ENCODE assay signal across 24 mouse cellular contexts in genomic region chr1:37436419-37436818, GRCm38 (mm10). TPM values are rescaled to one million over a fixed set of nuclear protein-coding genes. Genes with fewer than 3 reads are reported as not detected.
DNase-seq lines count a peak whose midpoint lies in the region; ATAC-seq and TF ChIP-seq lines count a peak whose summit lies in the region.
"Had no signal": no experiment of that assay in that cellular context is flagged by ENCODE, and none has a peak within 500 bp of the region (broad histone marks: within the 10 kb centered on the region; RNA-seq: fewer than 3 reads in every experiment).

No protein-coding gene starts in this region.

- ATAC-seq in intestine, embryonic 15.5 days = 0 out of 2 replicates have a peak, but pooled peaks have one; percentile 24
- peak; percentile 96 for ATAC-seq in liver, embryonic 12.5 days
- peak; percentile 61; the same call in 1 of the 2 replicates for ATAC-seq in liver, postnatal 0 days
- ATAC-seq: forebrain, postnatal 0 days; hindbrain, postnatal 0 days; midbrain, embryonic 15.5 days had no signal

- H3K27ac ChIP-seq in intestine, embryonic 15.5 days = no peak overlapping the region
- H3K27ac ChIP-seq in liver, embryonic 12.5 days = peak overlapping the region; percentile 73
- no peak overlapping the region for H3K27ac ChIP-seq in liver, postnatal 0 days (ENCODE audit: low read depth)
- no peak overlapping the region for H3K27ac ChIP-seq in hindbrain, embryonic 10.5 days
- H3K27ac ChIP-seq: forebrain, embryonic 12.5 days; heart, embryonic 13.5 days; hindbrain, embryonic 12.5 days; hindbrain, postnatal 0 days; macrophage; midbrain, embryonic 10.5 days; midbrain, embryonic 15.5 days had no signal

- H3K4me1 ChIP-seq in intestine, embryonic 15.5 days (replicated peaks) = no peaks in the 10 kb centered on the region
- peaks cover 47% of the 10 kb centered on the region for H3K4me1 ChIP-seq in liver, embryonic 12.5 days
- H3K4me1 ChIP-seq in liver, postnatal 0 days (ENCODE audit: insufficient read depth) = peaks cover 3% of the 10 kb centered on the region
- H3K4me1 ChIP-seq in hindbrain, embryonic 10.5 days (replicated peaks) = peaks cover 5% of the 10 kb centered on the region

- no peak overlapping the region for H3K9ac ChIP-seq in intestine, embryonic 15.5 days
- no peak overlapping the region for H3K9ac ChIP-seq in liver, embryonic 12.5 days
- H3K9ac ChIP-seq in liver, postnatal 0 days (replicated peaks) = no peak overlapping the region
- H3K9ac ChIP-seq: forebrain, embryonic 12.5 days; forebrain, postnatal 0 days; heart, embryonic 13.5 days; hindbrain, embryonic 12.5 days; midbrain, embryonic 15.5 days had no signal

- WGBS in intestine, embryonic 15.5 days = 89% methylated on average over 3 of the region's 3 CpGs
- 43% methylated on average over 3 of the region's 3 CpGs for WGBS in liver, embryonic 12.5 days (ENCODE audit: insufficient replicate concordance)
- WGBS in liver, postnatal 0 days (ENCODE audit: insufficient replicate concordance) = 69% methylated on average over 3 of the region's 3 CpGs
- WGBS in hindbrain, embryonic 10.5 days = 92% methylated on average over 3 of the region's 3 CpGs

- H3K36me3 ChIP-seq in intestine, embryonic 15.5 days = peaks cover 26% of the 10 kb centered on the region
- peaks cover 89% of the 10 kb centered on the region for H3K36me3 ChIP-seq in liver, embryonic 12.5 days
- H3K36me3 ChIP-seq in liver, postnatal 0 days (replicated peaks; ENCODE audit: insufficient read depth, low read length) = peaks cover 78% of the 10 kb centered on the region
- H3K36me3 ChIP-seq in hindbrain, embryonic 10.5 days = peaks cover 92% of the 10 kb centered on the region

- no peak overlapping the region for H3K4me2 ChIP-seq in intestine, embryonic 15.5 days (replicated peaks)
- H3K4me2 ChIP-seq in liver, embryonic 12.5 days = peak overlapping the region; percentile 46
- no peak overlapping the region for H3K4me2 ChIP-seq in liver, postnatal 0 days (ENCODE audit: low read depth, low read length)
- H3K4me2 ChIP-seq: forebrain, embryonic 12.5 days; heart, embryonic 13.5 days; hindbrain, embryonic 12.5 days; midbrain, embryonic 15.5 days had no signal

- no peak for TF ChIP-seq CTCF in liver, postnatal 0 days (IDR thresholded peaks at IDR 0.05; ENCODE audit: low read depth)

- peak; percentile 35; the same call in 1 of the 2 replicates for TF ChIP-seq EP300 in liver, postnatal 0 days (IDR thresholded peaks at IDR 0.05; ENCODE audit: low read depth)

- no peaks in the 10 kb centered on the region for H3K27me3 ChIP-seq in intestine, embryonic 15.5 days (replicated peaks)
- no peaks in the 10 kb centered on the region for H3K27me3 ChIP-seq in liver, embryonic 12.5 days (replicated peaks)
- H3K27me3 ChIP-seq in liver, postnatal 0 days (ENCODE audit: insufficient read depth, low read length) = no peaks in the 10 kb centered on the region
- no peaks in the 10 kb centered on the region for H3K27me3 ChIP-seq in hindbrain, embryonic 10.5 days (ENCODE audit: insufficient read depth, poor library complexity, severe bottlenecking)
- H3K27me3 ChIP-seq: forebrain, embryonic 12.5 days; heart, embryonic 13.5 days; hindbrain, embryonic 12.5 days; midbrain, embryonic 15.5 days had no signal

- no peak overlapping the region for H3K4me3 ChIP-seq in intestine, embryonic 15.5 days (replicated peaks)
- H3K4me3 ChIP-seq in liver, embryonic 12.5 days = no peak overlapping the region
- no peak overlapping the region for H3K4me3 ChIP-seq in liver, postnatal 0 days (ENCODE audit: low read depth, low read length)
- H3K4me3 ChIP-seq in hindbrain, embryonic 10.5 days = no peak overlapping the region
- H3K4me3 ChIP-seq: forebrain, embryonic 12.5 days; heart, embryonic 13.5 days; hindbrain, embryonic 12.5 days; midbrain, embryonic 10.5 days; midbrain, embryonic 15.5 days had no signal

- DNase-seq in liver, postnatal 0 days = no peak
- no peak for DNase-seq in hindbrain, embryonic 10.5 days (ENCODE audit: low spot score)
- DNase-seq in right cerebral cortex, postnatal 10 days (ENCODE audit: low spot score in 2 of 2) = no peak
- DNase-seq in cerebellum, postnatal 36 days = no peak
- DNase-seq: adrenal gland, postnatal 25 days; B cell, adult 2 months; cerebellum, adult 18-20 months; cerebellum, postnatal 10 days; forebrain, postnatal 0 days; heart, postnatal 10 days; kidney, adult 11 months; kidney, postnatal 14 days; layer of hippocampus, adult 9-11 months; thymus, adult 2 months; thymus, postnatal 4 days had no signal

- no peaks in the 10 kb centered on the region for H3K9me3 ChIP-seq in intestine, embryonic 15.5 days
- no peaks in the 10 kb centered on the region for H3K9me3 ChIP-seq in liver, embryonic 12.5 days (replicated peaks)
- H3K9me3 ChIP-seq in liver, postnatal 0 days (ENCODE audit: low read length) = no peaks in the 10 kb centered on the region
- no peaks in the 10 kb centered on the region for H3K9me3 ChIP-seq in hindbrain, embryonic 10.5 days
- H3K9me3 ChIP-seq: forebrain, embryonic 12.5 days; heart, embryonic 13.5 days; hindbrain, embryonic 12.5 days; midbrain, embryonic 10.5 days; midbrain, embryonic 15.5 days had no signal

RNA-seq across cellular contexts. Expression of gene Unc50, which starts 6.5 kb away (rescaled TPM):
- polyA plus RNA-seq in intestine, embryonic 15.5 days (2015; fragmentation: Nextera tagmentation; extraction: Ambion mirVana) = 129 and 134 TPM in 2 replicates
- 86.4 and 87.2 TPM in 2 replicates for polyA plus RNA-seq in liver, embryonic 12.5 days (2016; fragmentation: Nextera tagmentation; extraction: Ambion mirVana)
- 77.0 and 78.6 TPM in 2 replicates for polyA plus RNA-seq in liver, postnatal 0 days (2015; fragmentation: Nextera tagmentation; extraction: Ambion mirVana)
- polyA plus RNA-seq in hindbrain, embryonic 10.5 days (2016; fragmentation: Nextera tagmentation; extraction: Ambion mirVana) = 108 and 111 TPM in 2 replicates

RNA-seq across cellular contexts. Expression of gene Coa5, which starts 6.5 kb away (rescaled TPM):
- 54.5 and 56.8 TPM in 2 replicates for polyA plus RNA-seq in intestine, embryonic 15.5 days (2015; fragmentation: Nextera tagmentation; extraction: Ambion mirVana)
- 53.6 TPM in 2 replicates for polyA plus RNA-seq in liver, embryonic 12.5 days (2016; fragmentation: Nextera tagmentation; extraction: Ambion mirVana)
- 19.6 and 23.0 TPM in 2 replicates for polyA plus RNA-seq in liver, postnatal 0 days (2015; fragmentation: Nextera tagmentation; extraction: Ambion mirVana)
- polyA plus RNA-seq in hindbrain, embryonic 10.5 days (2016; fragmentation: Nextera tagmentation; extraction: Ambion mirVana) = 42.8 and 58.0 TPM in 2 replicates

Comparison
In these comparisons a context has a peak if more than half of its experiments do, and no peak if none do; other contexts are left out.
1. ATAC-seq: peak in every context shown above with its lines; median percentile 96 in liver, embryonic 12.5 days; 61 in liver, postnatal 0 days; 24 in intestine, embryonic 15.5 days.